Comparison of ENCODE assay signal across 19 mouse cellular contexts in genomic region chr10:117627616-117627930, GRCm38 (mm10). TPM values are rescaled to one million over a fixed set of nuclear protein-coding genes. Genes with fewer than 3 reads are reported as not detected.
A peak's percentile ranks its signal among the peaks of the same experiment; 100 is the strongest.
DNase-seq lines count a peak whose midpoint lies in the region; ATAC-seq and TF ChIP-seq lines count a peak whose summit lies in the region.
"Had no signal": no experiment of that assay in that cellular context is flagged by ENCODE, and none has a peak within 500 bp of the region (broad histone marks: within the 10 kb centered on the region; RNA-seq: fewer than 3 reads in every experiment).

No protein-coding gene starts in this region.

- no peaks in the 10 kb centered on the region for H3K36me3 ChIP-seq in lung, postnatal 0 days (ENCODE audit: insufficient read depth, low read length)
- H3K36me3 ChIP-seq in splenic B cell, adult 2 months (ENCODE audit: control insufficient read depth, insufficient read depth, low read length, poor library complexity, severe bottlenecking), result no peaks in the 10 kb centered on the region
- H3K36me3 ChIP-seq: embryonic facial prominence, embryonic 15.5 days; forebrain, embryonic 12.5 days; hindbrain, embryonic 15.5 days; liver, embryonic 13.5 days; neural tube, embryonic 13.5 days had no signal

- no peak for TF ChIP-seq CTCF in lung, postnatal 0 days (IDR thresholded peaks at IDR 0.05)

- ATAC-seq in lung, postnatal 0 days, result no peak
- ATAC-seq in frontal cortex, adult (ENCODE audit: low TSS enrichment), result no peak

- no peak overlapping the region for H3K9ac ChIP-seq in lung, postnatal 0 days (replicated peaks; ENCODE audit: low read depth)
- H3K9ac ChIP-seq: embryonic facial prominence, embryonic 15.5 days; forebrain, embryonic 12.5 days; hindbrain, embryonic 15.5 days; liver, embryonic 13.5 days; neural tube, embryonic 13.5 days had no signal

- H3K27ac ChIP-seq in lung, postnatal 0 days (ENCODE audit: low read length), result no peak overlapping the region
- H3K27ac ChIP-seq: embryonic facial prominence, embryonic 15.5 days; forebrain, embryonic 12.5 days; hindbrain, embryonic 15.5 days; left cerebral cortex, adult 2 months; liver, embryonic 13.5 days; neural tube, embryonic 13.5 days had no signal

- no peaks in the 10 kb centered on the region for H3K9me3 ChIP-seq in lung, postnatal 0 days (ENCODE audit: low read length)
- H3K9me3 ChIP-seq: embryonic facial prominence, embryonic 15.5 days; forebrain, embryonic 12.5 days; hindbrain, embryonic 15.5 days; liver, embryonic 13.5 days; neural tube, embryonic 13.5 days had no signal

- H3K4me2 ChIP-seq in lung, postnatal 0 days (replicated peaks; ENCODE audit: low read depth, low read length), result no peak overlapping the region; the same call in 1 of the 2 replicates
- H3K4me2 ChIP-seq: hindbrain, embryonic 15.5 days had no signal

- peaks cover 12% of the 10 kb centered on the region; the same call in 1 of the 2 replicates for H3K4me1 ChIP-seq in lung, postnatal 0 days (ENCODE audit: insufficient read depth, low read depth, low read length)

- WGBS in lung, postnatal 0 days, result 36% methylated on average over 7 of the region's 7 CpGs

- peak; percentile 43 for DNase-seq in lung, postnatal 0 days (ENCODE audit: low spot score)
- no peak for DNase-seq in lung, adult 18-20 months
- peak; percentile 90 for DNase-seq in induced T-regulatory cell, adult 2 months (ENCODE audit: low read depth)
- DNase-seq in splenic B cell, adult 2 months (ENCODE audit: low read depth, low spot score), result peak; percentile 64
- no peak for DNase-seq in layer of hippocampus, postnatal 10 days (ENCODE audit: low spot score in 2 of 2)
- no peak for DNase-seq in frontal cortex, postnatal 25 days (ENCODE audit: low spot score in 2 of 2)
- DNase-seq in adrenal gland, adult (ENCODE audit: inconsistent age in 2 of 2, low spot score in 1 of 2), result no peak
- DNase-seq: adrenal gland, postnatal 25 days; cerebellum, adult 9-10 months; heart, postnatal 14 days; kidney, adult 8-10 months; liver, embryonic 13.5 days had no signal

- H3K4me3 ChIP-seq in lung, postnatal 0 days (ENCODE audit: low read depth, low read length), result no peak overlapping the region
- H3K4me3 ChIP-seq: embryonic facial prominence, embryonic 15.5 days; forebrain, embryonic 12.5 days; hindbrain, embryonic 15.5 days; left cerebral cortex, adult 2 months; liver, embryonic 13.5 days; megakaryocyte, embryonic 14.5 days; neural tube, embryonic 13.5 days had no signal

- no peak for TF ChIP-seq EP300 in lung, postnatal 0 days (IDR thresholded peaks at IDR 0.05)

- H3K27me3 ChIP-seq in lung, postnatal 0 days (replicated peaks; ENCODE audit: insufficient read depth, low read length), result no peaks in the 10 kb centered on the region
- H3K27me3 ChIP-seq in splenic B cell, adult 2 months (ENCODE audit: control insufficient read depth, insufficient read depth, low read length, poor library complexity, severe bottlenecking), result no peaks in the 10 kb centered on the region

RNA-seq across cellular contexts. Expression of gene Cpm, which starts 1.7 kb away (rescaled TPM):
- 215 and 250 TPM in 2 replicates for polyA plus RNA-seq in lung, postnatal 0 days (2015; fragmentation: Nextera tagmentation; extraction: Ambion mirVana)
- total RNA-seq in layer of hippocampus, postnatal 10 days (2021), result 1 to 10 TPM; 5.8 to 6.4 TPM

Comparison
In these comparisons a context has a peak if more than half of its experiments do, and no peak if none do; other contexts are left out.
1. DNase-seq: peak in lung, postnatal 0 days (single experiment), induced T-regulatory cell, adult 2 months (single experiment) and splenic B cell, adult 2 months (single experiment); none in lung, adult 18-20 months (0 of 2), layer of hippocampus, postnatal 10 days (0 of 2), frontal cortex, postnatal 25 days (0 of 2) and adrenal gland, adult (0 of 2).